Mouse (Mus musculus) cerebellum, adult 2 months (tissue): Measurements from ENCODE around the gene Prim2.

Experiments
- CTCF ChIP-seq: fragments of 200-500 bp; IDR thresholded peaks from 2 replicates; pipeline ENCODE4 v1.5.1; 2011; ENCODE audit warnings: low read depth, mild to moderate bottlenecking, control low read depth, low read length, moderate library complexity, borderline replicate concordance; ENCODE audit not compliant: insufficient read depth
- POLR2A ChIP-seq: fragments of 200-500 bp; IDR thresholded peaks from 2 replicates; pipeline ENCODE4 v1.6.1; 2011; ENCODE audit warnings: low read length, control low read depth, borderline replicate concordance; ENCODE audit not compliant: insufficient read depth

- no peak for TF ChIP-seq CTCF
- no peak for TF ChIP-seq POLR2A
Observed at GRCm38 (mm10) chr1:33584590-33584978, 85.0 kb downstream of the Prim2 start.
